Mouse (Mus musculus): Measurements from ENCODE around the gene Slc25a29.

GRCm38 (mm10) chr12:108812463-108812862, 23.2 kb downstream of the Slc25a29 start:
- TF ChIP-seq GATA1 (IDR thresholded peaks at IDR 0.05; ENCODE audit: low read length) (no peak), TAL1 (IDR thresholded peaks at IDR 0.05; ENCODE audit: low read length) (no peak)
